Mouse (Mus musculus) spleen, postnatal 14 days (tissue): ENCODE results near the gene Ntrk3.

Experiments used
- DNase-seq, 2 experiments: peaks; one replicate each; pipeline ENCODE4 v3.0.0; 2021 to 2022; ENCODE audit warnings: low spot score in 2 of 2

The Ntrk3 gene

DNA sequence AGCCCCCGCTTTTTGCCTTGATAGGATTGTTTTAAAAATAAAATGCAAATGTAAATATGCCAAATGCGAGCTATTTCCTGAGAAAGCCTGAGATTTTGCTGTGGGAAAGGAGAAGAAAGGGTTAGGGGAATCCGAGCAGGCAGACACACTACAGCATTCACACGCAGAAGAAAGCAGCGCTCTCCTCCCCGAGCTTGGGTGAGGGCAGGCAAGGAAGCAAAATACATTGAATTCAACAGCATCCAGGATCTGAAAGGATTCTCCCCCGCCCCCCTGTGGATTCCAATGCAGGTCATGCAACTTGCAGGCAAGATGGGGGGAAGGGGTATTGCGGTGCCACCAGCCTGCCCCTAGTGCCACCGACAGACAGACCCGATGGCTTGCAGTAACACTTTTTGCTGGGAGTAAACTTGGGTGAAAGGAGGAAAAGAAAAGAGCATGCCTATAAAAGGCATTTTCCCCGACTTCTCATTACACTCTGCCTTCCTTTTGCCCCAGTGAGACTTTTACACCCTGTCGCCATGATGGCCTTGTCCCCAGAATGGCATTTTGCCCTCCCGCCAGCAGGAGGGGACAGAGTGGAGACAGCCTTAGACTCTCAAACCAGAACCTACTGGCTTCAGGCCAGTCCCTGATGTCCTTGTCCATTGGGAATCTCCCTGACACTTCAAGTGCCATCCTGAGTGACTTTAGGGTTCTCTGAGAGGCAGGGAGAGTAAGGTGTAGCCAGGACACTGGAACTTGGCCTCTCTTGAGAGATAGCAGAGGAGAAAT, 158.2 kb downstream of the Ntrk3 start:
- DNase-seq, result no peak

DNA sequence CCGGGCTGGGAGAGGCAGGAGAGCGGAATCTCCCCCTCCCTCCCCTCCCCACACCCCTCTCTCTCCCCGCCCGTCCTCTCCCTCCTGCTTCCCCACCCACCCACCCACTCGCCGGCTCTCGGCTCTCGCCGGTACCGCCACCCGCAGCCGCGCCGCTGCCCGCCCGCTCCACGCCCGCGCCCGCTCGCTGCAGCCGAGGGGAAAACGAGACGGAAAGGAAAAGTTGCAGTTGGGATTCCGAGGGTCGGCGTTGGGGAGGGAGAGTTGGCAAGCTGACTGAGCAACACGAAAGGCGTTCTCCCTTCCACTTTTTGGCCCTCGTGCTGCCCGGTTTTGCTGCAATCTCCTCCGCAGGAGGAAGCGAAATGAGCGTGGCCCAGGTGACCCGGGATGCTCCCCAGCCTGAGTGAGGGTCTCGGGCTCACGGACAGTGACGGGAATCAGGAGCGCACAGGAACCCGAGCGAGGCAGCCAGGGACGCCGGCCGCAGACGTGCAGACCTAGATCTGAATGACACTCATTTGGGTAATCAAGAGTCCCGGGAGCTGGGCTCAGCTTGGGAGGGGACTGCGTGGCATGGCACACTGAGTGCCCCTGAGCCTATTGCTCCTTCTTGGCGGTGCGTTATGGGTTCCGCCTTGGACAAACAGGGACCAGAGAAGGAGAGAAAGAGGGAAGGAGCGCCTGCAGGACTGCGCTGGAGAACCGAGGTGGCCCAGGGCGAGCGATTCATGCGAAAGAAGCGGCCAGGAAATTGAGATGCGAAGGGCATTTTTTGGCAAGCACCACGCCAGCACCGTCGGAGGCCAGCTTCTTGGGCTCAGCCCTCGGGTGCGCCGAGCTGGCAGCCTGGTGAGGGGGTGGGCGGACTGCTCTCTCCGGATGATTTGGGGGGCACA, 159.1 kb downstream of the Ntrk3 start:
- no peak for DNase-seq

DNA sequence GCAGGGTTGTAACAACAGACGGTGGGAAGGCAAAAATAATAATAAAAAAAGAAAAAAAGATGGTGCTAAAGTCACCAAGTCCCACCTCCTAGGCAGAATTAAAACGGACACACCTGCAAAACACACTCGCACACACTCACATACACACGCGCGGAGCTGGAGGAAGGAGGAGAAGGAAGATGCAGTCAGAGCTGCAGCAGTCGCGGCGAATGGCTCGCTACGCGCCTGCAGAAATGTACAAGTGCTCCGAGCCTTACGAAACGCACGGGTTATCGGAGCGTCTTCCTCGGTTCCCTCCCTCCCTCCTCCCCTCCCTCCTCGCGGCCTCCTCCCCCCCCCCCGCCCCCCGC, 159.7 kb downstream of the Ntrk3 start:
- DNase-seq, result no peak

DNA sequence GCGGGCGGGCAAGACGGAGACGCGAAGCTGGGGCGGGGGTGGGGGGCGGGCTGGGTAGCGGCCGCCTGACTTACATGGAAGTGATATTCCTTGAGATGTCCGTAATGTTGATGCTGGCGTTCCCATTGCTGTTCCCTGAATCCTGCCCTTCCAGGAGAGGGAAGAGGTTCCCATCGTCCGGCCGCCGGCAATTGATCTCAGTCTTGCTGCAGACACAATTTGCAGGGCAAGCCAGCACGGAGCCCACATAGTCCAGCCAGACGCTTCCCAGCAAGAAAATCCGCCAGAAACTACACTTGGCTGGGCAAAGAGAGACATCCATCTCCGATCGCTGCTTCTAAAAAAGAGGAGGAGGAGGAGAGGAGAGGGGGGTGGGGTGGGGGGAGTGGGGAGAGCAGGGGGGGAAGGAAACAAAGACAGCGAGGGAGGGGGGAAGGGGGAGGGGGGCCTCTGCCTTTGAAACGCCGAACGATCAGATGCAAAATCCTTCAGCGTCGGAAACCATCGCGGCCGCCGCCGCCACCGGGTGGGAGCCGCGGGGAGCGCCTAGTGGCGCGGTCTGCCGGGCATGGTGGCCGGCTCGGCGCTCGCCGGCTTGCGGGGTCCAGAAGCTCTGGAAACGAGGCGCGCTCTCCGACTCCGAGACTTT, 160.2 kb downstream of the Ntrk3 start:
- DNase-seq, result no peak

DNA sequence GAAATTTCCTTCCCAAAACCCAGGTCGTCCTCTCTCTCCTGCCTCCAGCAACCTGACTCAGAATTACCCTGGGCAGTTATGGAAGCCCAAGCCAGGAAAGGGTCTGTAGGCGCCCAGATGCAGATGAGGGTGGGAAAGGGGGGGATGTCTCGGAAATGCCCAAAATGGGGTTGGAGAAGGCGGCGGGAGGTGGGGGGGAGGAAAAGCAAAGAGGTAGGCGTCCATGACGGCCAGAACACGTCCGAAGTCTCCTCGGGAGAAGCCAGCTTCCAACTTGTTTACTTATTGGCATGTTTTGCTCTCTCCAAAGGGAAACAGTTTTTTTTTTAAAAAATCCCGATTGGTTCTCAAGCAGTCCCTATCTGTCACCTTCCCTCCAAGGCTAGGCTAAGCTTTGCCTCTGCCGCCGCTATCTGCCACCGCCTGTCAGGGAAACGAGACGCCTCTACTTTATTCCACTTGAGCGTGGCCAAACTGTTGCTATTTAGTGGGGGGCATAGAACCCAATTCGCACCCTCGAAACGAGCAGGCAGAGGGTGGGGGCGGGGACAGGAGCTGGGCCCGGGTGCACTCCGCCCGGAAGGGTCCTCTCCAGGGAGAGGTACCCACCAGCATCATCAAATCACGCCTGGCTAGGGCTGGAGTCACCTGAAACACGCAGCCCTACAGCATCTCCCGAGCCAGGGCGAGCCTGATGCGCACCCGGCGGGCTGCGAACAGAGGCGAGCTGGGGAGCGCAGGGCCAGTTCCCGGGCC, 160.9 kb downstream of the Ntrk3 start:
- no peak for DNase-seq

DNA sequence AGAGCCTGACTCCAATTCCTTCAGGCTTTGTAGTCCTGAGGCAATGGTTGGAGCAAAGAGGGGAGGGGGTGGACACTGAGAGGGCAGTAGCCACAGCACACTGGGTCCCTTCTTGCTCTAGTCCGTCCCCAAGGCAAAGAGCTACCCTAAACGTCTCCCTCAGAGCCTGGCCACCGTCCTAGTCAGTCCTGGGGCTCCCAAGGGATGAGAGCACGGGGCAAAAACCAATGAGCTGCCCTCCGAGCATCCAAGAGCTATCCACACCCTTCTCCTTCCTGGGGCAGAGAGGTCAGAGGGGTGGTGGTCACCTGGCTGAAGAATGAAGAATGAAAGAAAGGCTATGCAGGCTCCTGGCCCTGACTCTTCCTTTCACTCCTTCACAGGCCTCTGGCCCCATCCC, 161.6 kb downstream of the Ntrk3 start:
- DNase-seq, result no peak

DNA sequence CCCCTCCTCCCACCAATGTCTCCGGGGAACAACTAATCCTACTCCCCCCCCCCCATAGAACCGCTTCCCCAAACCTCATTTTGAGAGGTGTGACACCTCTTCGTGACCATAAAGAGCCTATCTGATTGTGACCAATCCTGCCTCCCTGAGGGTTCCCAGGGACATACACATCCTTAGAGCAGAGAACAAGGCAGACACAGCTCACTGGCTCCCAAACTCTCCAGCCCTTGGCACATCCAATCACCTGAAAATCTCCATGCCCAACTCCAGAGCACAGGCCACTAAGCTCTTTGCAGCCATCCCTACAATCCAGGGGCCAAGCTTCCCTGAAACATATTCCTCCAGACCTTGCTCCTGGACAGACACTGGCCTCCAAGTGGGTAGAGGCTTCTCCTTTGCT, 162.3 kb downstream of the Ntrk3 start:
- no peak for DNase-seq

DNA sequence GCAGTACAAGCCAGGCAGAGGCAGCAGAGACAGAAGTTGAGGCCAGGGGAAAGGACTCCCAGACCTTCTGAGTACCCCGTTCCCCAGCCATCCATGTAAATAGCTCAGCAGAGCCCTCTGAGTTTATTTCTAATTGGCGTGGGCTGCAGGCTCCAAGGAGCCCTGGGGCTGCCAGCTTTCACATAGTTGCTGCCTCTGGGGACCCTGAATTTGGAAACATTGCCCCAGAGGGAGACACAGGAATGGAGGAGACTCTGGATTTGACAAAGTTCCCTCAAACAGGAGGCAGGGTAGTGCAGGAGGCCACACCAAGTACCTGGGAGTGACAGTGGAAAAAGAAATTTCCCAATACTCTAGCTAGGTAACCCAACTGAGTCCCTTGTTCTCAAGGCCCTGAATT, 166.6 kb downstream of the Ntrk3 start:
- no peak for DNase-seq

DNA sequence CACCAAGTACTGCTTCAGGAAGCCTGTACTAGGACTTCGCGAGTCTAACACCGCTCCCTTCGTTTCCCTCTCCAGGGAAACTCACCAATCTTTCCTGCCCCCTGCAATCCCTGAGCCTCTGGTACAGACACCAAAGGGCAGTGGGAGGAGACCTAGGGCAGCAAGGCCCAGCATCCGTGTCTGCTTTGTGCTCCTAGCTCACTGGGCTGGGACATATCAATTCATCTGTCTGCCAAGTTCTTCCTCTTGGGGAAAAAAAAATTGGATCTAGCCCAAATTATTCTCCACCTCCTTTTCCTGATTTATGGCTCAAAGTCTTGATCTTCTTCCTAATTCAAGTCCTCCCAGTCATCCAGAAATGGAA, 168.6 kb downstream of the Ntrk3 start:
- no peak for DNase-seq

DNA sequence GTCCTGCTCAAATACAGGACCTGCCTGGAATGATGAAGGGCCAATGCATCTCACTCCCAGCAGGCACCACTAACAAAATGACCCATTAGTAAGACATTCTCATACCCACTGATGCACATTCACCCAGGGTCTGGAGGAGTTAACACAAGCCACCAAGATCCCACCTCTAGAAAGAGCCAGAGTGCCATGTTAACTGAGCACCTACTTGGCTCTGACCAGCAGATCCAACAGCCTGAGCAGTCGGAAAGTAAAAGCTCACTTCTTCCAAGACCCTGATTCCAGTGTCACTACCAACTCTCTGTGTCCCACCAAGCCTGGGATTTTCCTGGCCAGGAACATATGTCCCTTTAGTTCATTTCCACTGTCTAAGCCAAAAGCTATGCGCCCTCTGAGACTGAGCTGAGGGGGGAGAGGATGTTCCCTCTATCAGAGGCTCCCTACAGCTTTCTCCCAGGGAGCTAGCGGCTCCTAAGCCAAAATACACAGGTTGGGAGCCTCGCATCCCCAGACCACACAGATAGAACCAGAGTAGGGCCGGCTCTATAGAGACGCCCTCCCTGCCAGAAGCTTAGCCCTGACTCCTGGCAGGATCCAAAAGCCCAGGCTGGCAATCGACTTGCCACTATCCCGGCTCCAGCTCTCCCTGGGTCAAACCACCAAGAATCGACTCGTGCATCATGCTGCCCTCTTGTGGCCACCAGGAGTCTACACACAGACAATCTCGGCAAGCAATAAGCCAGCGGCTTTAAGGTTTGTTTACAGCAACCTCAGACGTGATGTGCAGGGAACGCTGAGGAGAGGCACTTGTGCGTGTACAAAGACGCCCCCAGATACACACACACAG, 169.2 kb downstream of the Ntrk3 start:
- DNase-seq, result peak in 1 of 2 experiments; percentile 13

DNA sequence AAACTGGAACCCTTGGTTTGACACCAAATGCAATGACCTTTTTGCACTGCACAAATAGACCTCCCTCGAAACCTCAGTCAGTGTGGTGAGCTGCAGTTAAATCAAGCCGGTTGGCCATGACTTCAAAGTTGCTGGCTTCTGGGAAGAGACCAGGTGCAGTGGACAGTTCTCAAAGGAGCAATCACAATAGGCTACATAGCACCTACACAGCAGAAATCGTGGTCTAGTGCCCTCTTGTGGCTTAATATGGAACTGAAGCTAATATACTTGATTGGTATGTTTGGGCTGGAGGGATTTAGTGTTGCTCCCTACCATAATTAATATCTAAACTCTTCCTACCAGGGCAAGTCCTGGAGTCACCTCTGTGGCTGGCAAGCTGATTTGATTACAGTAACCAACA, 171.2 kb downstream of the Ntrk3 start:
- DNase-seq, result no peak

DNA sequence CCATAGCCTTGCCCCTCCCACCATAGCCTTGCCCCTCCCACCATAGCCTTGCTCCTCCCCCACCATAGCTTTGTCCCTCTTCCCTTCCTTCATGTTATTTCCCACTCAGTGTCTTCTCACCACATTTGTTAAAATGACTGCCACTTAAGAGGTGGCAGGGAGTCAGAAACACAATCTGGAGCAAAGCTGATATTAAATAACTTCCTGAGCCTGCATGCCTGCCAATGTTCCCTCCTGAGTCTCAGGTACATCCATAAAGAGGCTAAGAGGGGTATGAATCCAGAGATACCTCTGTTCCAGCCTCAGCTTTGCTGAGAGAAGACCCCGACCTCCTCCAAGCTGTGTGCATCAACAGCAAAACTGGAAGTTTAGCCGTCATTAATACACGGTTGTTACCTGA, 172.4 kb downstream of the Ntrk3 start:
- no peak for DNase-seq

DNA sequence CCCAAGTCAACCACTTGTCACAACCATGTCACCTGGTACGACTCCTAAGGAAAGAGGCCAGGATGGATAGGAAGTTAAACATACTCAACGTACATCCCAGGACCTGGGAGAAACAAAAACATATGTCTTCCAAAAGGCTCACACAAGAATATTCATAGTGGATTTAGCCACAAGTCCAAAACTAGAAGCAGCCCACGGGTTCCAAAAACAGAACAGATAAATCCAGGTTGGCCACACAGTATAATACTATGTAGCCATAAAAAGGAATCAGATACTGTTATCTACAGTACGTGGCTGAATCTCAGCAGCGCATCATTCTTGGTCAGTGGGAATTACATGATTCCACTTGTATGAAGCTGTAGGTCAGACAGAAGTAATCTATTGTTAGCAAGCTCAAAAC, 179.3 kb downstream of the Ntrk3 start:
- no peak for DNase-seq

DNA sequence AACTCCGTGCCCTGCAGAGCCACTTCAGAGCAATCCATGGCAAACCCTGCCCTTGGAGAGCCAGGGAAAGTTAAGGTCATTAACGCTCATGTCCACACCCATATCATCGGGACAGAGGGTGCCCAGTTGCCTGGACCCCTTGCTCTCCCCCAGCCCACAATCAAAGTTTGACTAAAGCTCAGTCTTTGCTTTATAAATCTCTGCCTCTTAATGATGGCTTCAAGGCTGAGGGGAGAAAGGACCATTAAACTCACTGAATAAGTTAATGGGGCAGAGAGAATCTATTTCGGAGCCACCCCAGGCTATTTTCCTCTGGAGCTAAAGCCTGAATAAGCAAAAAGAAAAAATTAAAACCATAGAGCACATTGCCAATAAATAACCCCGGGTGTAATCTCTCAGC, 182.3 kb downstream of the Ntrk3 start:
- no peak for DNase-seq

DNA sequence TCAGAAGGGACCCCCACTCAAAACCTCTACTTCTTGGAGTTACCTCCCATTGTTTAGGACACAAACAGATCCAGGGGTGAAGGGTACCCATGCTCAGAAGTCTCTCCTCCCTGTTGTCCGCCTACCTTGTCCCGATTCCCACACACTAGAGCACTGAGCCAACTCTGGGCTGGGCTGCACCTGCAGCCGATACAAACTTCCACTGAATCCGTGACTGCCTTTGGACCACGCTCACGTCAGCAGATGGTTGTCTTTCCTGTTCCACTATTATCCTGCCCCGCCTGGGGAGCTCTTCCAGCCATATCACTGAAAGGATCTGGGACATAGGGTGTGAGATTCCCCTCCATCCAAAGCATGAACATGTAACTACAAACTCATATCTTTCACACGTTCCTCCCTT, 188.4 kb downstream of the Ntrk3 start:
- DNase-seq, result no peak

DNA sequence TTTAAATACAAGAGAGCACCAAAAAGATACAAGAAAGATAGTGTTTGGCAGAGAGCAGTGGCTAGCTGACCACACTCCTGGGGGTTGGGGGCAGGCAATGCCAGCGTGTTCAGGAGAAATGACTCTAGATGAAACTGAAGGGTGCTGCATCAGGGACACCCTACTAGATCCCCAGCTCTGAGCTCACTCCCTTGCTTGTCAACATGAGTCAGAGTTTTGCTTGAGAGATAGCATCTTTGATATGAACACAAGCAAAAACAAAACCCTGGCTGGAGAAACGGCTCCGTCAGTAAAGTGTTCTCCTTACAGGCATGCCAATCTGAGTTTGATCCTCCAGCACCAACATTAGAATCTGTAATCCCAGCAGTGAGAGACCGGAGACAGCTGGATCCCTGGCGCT, 189.1 kb downstream of the Ntrk3 start:
- no peak for DNase-seq

DNA sequence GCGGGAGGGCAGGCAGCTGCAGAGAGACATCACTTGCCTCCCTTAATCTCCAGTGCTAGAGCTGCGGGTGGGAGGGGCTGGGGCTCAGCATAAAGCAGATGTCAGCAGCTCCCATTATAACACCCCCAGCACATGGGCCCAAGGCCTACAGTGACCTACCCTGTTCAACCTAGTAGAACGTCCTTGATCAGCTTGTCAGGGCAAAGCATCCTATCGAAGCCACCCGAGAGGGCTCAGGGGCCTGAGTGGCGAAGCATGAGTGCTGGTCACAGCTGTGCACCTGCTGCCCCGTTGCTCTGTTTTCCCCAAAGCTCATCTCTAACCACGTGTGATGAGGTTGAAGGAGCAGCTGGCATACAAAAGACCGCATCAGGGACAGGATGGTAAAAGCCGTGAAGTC, 191.3 kb downstream of the Ntrk3 start:
- no peak for DNase-seq

DNA sequence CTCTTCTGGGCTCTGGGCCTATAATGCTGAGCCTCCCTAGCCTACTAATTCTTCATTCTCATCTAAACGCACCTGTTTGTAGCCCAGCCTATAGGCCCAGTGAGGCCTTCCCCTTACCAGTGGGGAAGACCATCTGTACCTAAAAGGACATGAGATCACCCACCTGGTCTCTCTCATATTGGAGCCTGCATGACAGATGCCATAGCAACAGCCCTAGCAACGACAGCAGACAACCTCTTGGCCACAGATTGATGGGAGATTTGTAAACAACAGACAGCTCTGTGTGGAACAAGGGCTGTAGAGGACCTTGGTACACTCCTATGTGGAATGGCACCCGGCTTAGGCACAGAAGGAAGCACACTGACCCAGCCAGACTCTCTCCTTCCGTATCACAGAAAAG, 195.3 kb downstream of the Ntrk3 start:
- no peak for DNase-seq

DNA sequence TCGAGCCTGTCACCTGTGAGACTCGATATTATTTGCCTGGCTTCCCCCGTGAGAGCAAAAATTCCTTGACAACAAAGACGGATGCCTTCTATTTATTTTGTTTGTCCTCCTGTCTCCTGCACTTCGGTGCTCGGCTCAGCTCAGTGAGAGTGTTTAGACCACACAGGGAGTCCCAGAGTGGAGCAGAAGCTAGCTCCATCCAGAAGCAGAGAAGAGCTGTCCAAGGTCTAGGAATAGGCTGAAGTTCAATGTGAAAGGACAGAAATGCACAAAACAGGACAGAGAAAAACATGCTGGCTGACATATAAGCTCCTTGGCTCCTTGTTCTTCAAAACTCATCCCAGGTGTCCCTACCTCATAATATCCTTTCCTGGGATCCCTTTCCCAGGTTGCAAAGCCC, 207.5 kb downstream of the Ntrk3 start:
- no peak for DNase-seq

DNA sequence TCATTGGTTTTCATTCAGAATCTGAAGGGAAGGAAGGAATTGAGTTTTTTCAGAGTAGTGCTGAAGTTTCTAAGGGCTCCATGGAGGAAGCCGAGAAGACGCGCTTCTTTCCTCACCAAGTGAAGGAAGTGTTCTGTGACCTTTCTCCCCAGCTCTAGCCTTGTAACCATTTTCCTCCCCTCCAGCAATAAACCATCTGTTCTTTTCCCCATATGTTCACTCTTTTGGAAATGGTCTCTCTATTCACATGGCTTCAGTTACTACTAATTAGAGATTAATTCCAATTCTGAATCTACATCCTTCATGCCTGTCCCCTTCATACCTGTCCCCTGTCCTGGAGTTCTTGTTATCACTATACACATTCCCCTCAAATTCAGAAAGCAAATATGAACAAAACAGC, 209.8 kb downstream of the Ntrk3 start:
- no peak for DNase-seq

DNA sequence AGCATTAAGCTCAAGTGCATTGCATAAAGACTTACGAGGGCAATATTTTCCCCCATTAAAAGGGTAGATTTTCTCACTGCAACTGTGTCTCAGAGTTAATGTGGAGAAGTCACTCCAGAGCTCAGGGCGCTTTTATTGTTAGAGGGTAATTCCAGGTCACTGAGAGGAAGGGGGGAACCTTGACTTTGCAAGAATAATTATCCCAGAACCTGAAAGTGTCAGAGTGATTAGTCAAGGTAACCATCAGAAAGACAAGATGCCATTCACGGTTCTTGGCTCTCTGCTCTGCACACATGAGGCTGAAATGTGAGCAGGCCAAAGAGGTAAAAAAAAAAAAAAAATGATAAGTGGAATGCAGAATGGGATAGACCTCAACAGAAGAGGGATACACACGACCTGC, 210.2 kb downstream of the Ntrk3 start:
- DNase-seq, result no peak
